16 mouse cellular contexts compared by ENCODE assay signal in genomic region chr7:127013385-127013784, GRCm38 (mm10). TPM values are rescaled to one million over a fixed set of nuclear protein-coding genes. Genes with fewer than 3 reads are reported as not detected.
DNase-seq lines count a peak whose midpoint lies in the region; ATAC-seq and TF ChIP-seq lines count a peak whose summit lies in the region.
"Had no signal": no experiment of that assay in that cellular context is flagged by ENCODE, and none has a peak within 500 bp of the region (broad histone marks: within the 10 kb centered on the region; RNA-seq: fewer than 3 reads in every experiment).

No protein-coding gene starts in this region.

- WGBS in heart, embryonic 10.5 days, result 93% methylated on average over 6 of the region's 6 CpGs
- 91% methylated on average over 6 of the region's 6 CpGs for WGBS in lung, postnatal 0 days
- WGBS in intestine, embryonic 16.5 days, result 90% methylated on average over 6 of the region's 6 CpGs
- WGBS in stomach, postnatal 0 days, result 90% methylated on average over 6 of the region's 6 CpGs

- peaks cover 33% of the 10 kb centered on the region for H3K36me3 ChIP-seq in heart, embryonic 10.5 days
- no peaks in the 10 kb centered on the region for H3K36me3 ChIP-seq in lung, postnatal 0 days (ENCODE audit: insufficient read depth, low read length)
- peaks cover 8% of the 10 kb centered on the region; the same call in 1 of the 2 replicates for H3K36me3 ChIP-seq in intestine, embryonic 16.5 days (ENCODE audit: control insufficient read depth, insufficient read depth, low read length)
- H3K36me3 ChIP-seq in stomach, postnatal 0 days (ENCODE audit: control insufficient read depth, insufficient read depth, low read length), result no peaks in the 10 kb centered on the region

- H3K9me3 ChIP-seq in heart, embryonic 10.5 days, result no peaks in the 10 kb centered on the region
- no peaks in the 10 kb centered on the region for H3K9me3 ChIP-seq in lung, postnatal 0 days (ENCODE audit: low read length)
- no peaks in the 10 kb centered on the region for H3K9me3 ChIP-seq in intestine, embryonic 16.5 days (ENCODE audit: control insufficient read depth, low read length)
- H3K9me3 ChIP-seq in stomach, postnatal 0 days (ENCODE audit: control insufficient read depth, low read length), result no peaks in the 10 kb centered on the region
- H3K9me3 ChIP-seq: lung, embryonic 15.5 days had no signal

- no peak for ATAC-seq in lung, postnatal 0 days
- no peak for ATAC-seq in intestine, embryonic 16.5 days
- no peak for ATAC-seq in stomach, postnatal 0 days (ENCODE audit: low FRiP score, low TSS enrichment)

- peak overlapping the region; percentile 73 for H3K4me2 ChIP-seq in lung, postnatal 0 days (replicated peaks; ENCODE audit: low read depth, low read length)
- peak overlapping the region; percentile 53 for H3K4me2 ChIP-seq in intestine, embryonic 16.5 days (ENCODE audit: low read depth, low read length)
- H3K4me2 ChIP-seq in stomach, postnatal 0 days (replicated peaks; ENCODE audit: low read depth), result peak overlapping the region; percentile 64

- DNase-seq in heart, embryonic 10.5 days (ENCODE audit: low spot score), result no peak
- DNase-seq in heart, postnatal 4 days, result no peak
- DNase-seq in lung, postnatal 0 days (ENCODE audit: low spot score), result no peak
- no peak for DNase-seq in lung, postnatal 14 days
- DNase-seq in stomach, postnatal 0 days (ENCODE audit: low spot score), result no peak
- DNase-seq in layer of hippocampus, adult 9-11 months, result no peak
- DNase-seq: adrenal gland, postnatal 14 days; cerebellum, adult 8-10 months; kidney, postnatal 25 days; spleen, adult 18-20 months had no signal

- H3K4me3 ChIP-seq in heart, embryonic 10.5 days, result peak overlapping the region; percentile 55; the same call in 1 of the 2 replicates
- no peak overlapping the region for H3K4me3 ChIP-seq in lung, postnatal 0 days (ENCODE audit: low read depth, low read length)
- H3K4me3 ChIP-seq in intestine, embryonic 16.5 days (ENCODE audit: low read length), result peak overlapping the region; percentile 48
- H3K4me3 ChIP-seq in stomach, postnatal 0 days (ENCODE audit: low read depth, low read length), result peak overlapping the region; percentile 55

- TF ChIP-seq CTCF in lung, postnatal 0 days (IDR thresholded peaks at IDR 0.05), result no peak
- no peak for TF ChIP-seq CTCF in stomach, postnatal 0 days (IDR thresholded peaks at IDR 0.05; ENCODE audit: low read depth)

- H3K4me1 ChIP-seq in heart, embryonic 10.5 days, result peaks cover 57% of the 10 kb centered on the region
- peaks cover 4% of the 10 kb centered on the region; the same call in 1 of the 2 replicates for H3K4me1 ChIP-seq in lung, postnatal 0 days (ENCODE audit: insufficient read depth, low read depth, low read length)
- H3K4me1 ChIP-seq in intestine, embryonic 16.5 days (ENCODE audit: control insufficient read depth, insufficient read depth, low read length), result peaks cover 39% of the 10 kb centered on the region
- 0 out of 2 replicates have a peak, but pooled peaks cover 7% of the 10 kb centered on the region for H3K4me1 ChIP-seq in stomach, postnatal 0 days (replicated peaks; ENCODE audit: control insufficient read depth, insufficient read depth)

- no peak overlapping the region for H3K27ac ChIP-seq in heart, embryonic 10.5 days
- H3K27ac ChIP-seq in lung, postnatal 0 days (ENCODE audit: low read length), result no peak overlapping the region
- H3K27ac ChIP-seq in intestine, embryonic 16.5 days (ENCODE audit: low read length), result no peak overlapping the region
- H3K27ac ChIP-seq in stomach, postnatal 0 days (replicated peaks), result peak overlapping the region; percentile 35; the same call in 1 of the 2 replicates
- H3K27ac ChIP-seq: hindbrain, embryonic 14.5 days had no signal

- no peak overlapping the region for H3K9ac ChIP-seq in lung, postnatal 0 days (replicated peaks; ENCODE audit: low read depth)
- peak overlapping the region; percentile 64; the same call in 1 of the 2 replicates for H3K9ac ChIP-seq in intestine, embryonic 16.5 days (ENCODE audit: low read depth, low read length)
- H3K9ac ChIP-seq in stomach, postnatal 0 days (ENCODE audit: low read length), result no peak overlapping the region

- H3K27me3 ChIP-seq in heart, embryonic 10.5 days (ENCODE audit: insufficient read depth, poor library complexity, severe bottlenecking), result no peaks in the 10 kb centered on the region
- no peaks in the 10 kb centered on the region for H3K27me3 ChIP-seq in lung, postnatal 0 days (replicated peaks; ENCODE audit: insufficient read depth, low read length)
- no peaks in the 10 kb centered on the region for H3K27me3 ChIP-seq in intestine, embryonic 16.5 days (replicated peaks; ENCODE audit: control insufficient read depth, insufficient read depth, low read length)
- H3K27me3 ChIP-seq in stomach, postnatal 0 days (ENCODE audit: control insufficient read depth, insufficient read depth, low read length), result no peaks in the 10 kb centered on the region
- H3K27me3 ChIP-seq: lung, embryonic 15.5 days had no signal

- TF ChIP-seq EP300 in lung, postnatal 0 days (IDR thresholded peaks at IDR 0.05), result no peak
- TF ChIP-seq EP300 in stomach, postnatal 0 days (optimal IDR thresholded peaks at IDR 0.05), result no peak

RNA-seq across cellular contexts. Expression of gene Mvp, which starts 1.0 kb away (rescaled TPM):
- polyA plus RNA-seq in heart, embryonic 10.5 days (2016; fragmentation: Nextera tagmentation; extraction: Ambion mirVana), result 8.4 and 9.9 TPM in 2 replicates
- total RNA-seq in heart, postnatal 4 days (2021), result 10 to 100 TPM; 27.2 to 28.4 TPM
- 44.6 and 50.3 TPM in 2 replicates for polyA plus RNA-seq in lung, postnatal 0 days (2015; fragmentation: Nextera tagmentation; extraction: Ambion mirVana)
- polyA plus RNA-seq in intestine, embryonic 16.5 days (2015; fragmentation: Nextera tagmentation; extraction: Ambion mirVana), result 73.7 and 84.9 TPM in 2 replicates
- polyA plus RNA-seq in stomach, postnatal 0 days (2015; fragmentation: Nextera tagmentation; extraction: Ambion mirVana), result 49.5 and 50.0 TPM in 2 replicates

RNA-seq across cellular contexts. Expression of gene Pagr1b, which starts 2.9 kb away (rescaled TPM):
- 0.41 TPM in 1 of 2 replicates, not detected in the other for polyA plus RNA-seq in heart, embryonic 10.5 days (2016; fragmentation: Nextera tagmentation; extraction: Ambion mirVana)
- 1 to 10 TPM; 1.2 to 1.9 TPM for total RNA-seq in heart, postnatal 4 days (2021)
- 1.00 and 1.1 TPM in 2 replicates for polyA plus RNA-seq in lung, postnatal 0 days (2015; fragmentation: Nextera tagmentation; extraction: Ambion mirVana)
- 0.78 and 2.5 TPM in 2 replicates for polyA plus RNA-seq in intestine, embryonic 16.5 days (2015; fragmentation: Nextera tagmentation; extraction: Ambion mirVana)
- 0.42 TPM in 1 of 2 replicates, not detected in the other for polyA plus RNA-seq in stomach, postnatal 0 days (2015; fragmentation: Nextera tagmentation; extraction: Ambion mirVana)
- total RNA-seq: left cerebral cortex, adult 18-20 months had no signal
- polyA plus RNA-seq: embryonic facial prominence, embryonic 14.5 days; lung, embryonic 15.5 days; midbrain, postnatal 0 days had no signal

RNA-seq across cellular contexts. Expression of gene Pagr1a, which starts 3.8 kb away (rescaled TPM):
- polyA plus RNA-seq in heart, embryonic 10.5 days (2016; fragmentation: Nextera tagmentation; extraction: Ambion mirVana), result 64.1 and 99.6 TPM in 2 replicates
- 10 to 100 TPM; 10.4 to 14.8 TPM for total RNA-seq in heart, postnatal 4 days (2021)
- polyA plus RNA-seq in lung, postnatal 0 days (2015; fragmentation: Nextera tagmentation; extraction: Ambion mirVana), result 20.7 and 28.3 TPM in 2 replicates
- 69.8 and 82.7 TPM in 2 replicates for polyA plus RNA-seq in intestine, embryonic 16.5 days (2015; fragmentation: Nextera tagmentation; extraction: Ambion mirVana)
- polyA plus RNA-seq in stomach, postnatal 0 days (2015; fragmentation: Nextera tagmentation; extraction: Ambion mirVana), result 8.7 and 25.1 TPM in 2 replicates
- total RNA-seq: midbrain, postnatal 0 days had no signal

RNA-seq across cellular contexts. Expression of gene Gm42742, which starts 7.5 kb away (rescaled TPM):
- polyA plus RNA-seq in heart, embryonic 10.5 days (2016; fragmentation: Nextera tagmentation; extraction: Ambion mirVana), result 20.6 and 46.6 TPM in 2 replicates
- 10 to 100 TPM; 10.0 to 18.2 TPM for total RNA-seq in heart, postnatal 4 days (2021)
- 28.5 and 29.3 TPM in 2 replicates for polyA plus RNA-seq in lung, postnatal 0 days (2015; fragmentation: Nextera tagmentation; extraction: Ambion mirVana)
- polyA plus RNA-seq in intestine, embryonic 16.5 days (2015; fragmentation: Nextera tagmentation; extraction: Ambion mirVana), result 21.9 and 23.5 TPM in 2 replicates
- polyA plus RNA-seq in stomach, postnatal 0 days (2015; fragmentation: Nextera tagmentation; extraction: Ambion mirVana), result 12.0 and 27.5 TPM in 2 replicates

RNA-seq across cellular contexts. Expression of gene Prrt2, which starts 7.6 kb away (rescaled TPM):
- 2.4 and 3.2 TPM in 2 replicates for polyA plus RNA-seq in heart, embryonic 10.5 days (2016; fragmentation: Nextera tagmentation; extraction: Ambion mirVana)
- 1 to 10 TPM; 1.6 to 2.0 TPM for total RNA-seq in heart, postnatal 4 days (2021)
- polyA plus RNA-seq in lung, postnatal 0 days (2015; fragmentation: Nextera tagmentation; extraction: Ambion mirVana), result 1.0 and 1.3 TPM in 2 replicates
- polyA plus RNA-seq in intestine, embryonic 16.5 days (2015; fragmentation: Nextera tagmentation; extraction: Ambion mirVana), result 2.9 and 3.8 TPM in 2 replicates
- polyA plus RNA-seq in stomach, postnatal 0 days (2015; fragmentation: Nextera tagmentation; extraction: Ambion mirVana), result 1.7 and 2.9 TPM in 2 replicates
